Mouse (Mus musculus) G1E (cell line): ENCODE results near the gene Dll1.

Experiments
- CTCF ChIP-seq: IDR thresholded peaks from 2 replicates; pipeline ENCODE4 v1.5.1; 2012; ENCODE audit warnings: low read depth, low read length, inconsistent platforms, mixed read lengths
- GATA1 ChIP-seq: IDR thresholded peaks from 2 replicates; pipeline ENCODE4 v1.6.1; 2012; ENCODE audit warnings: borderline replicate concordance, low read length, inconsistent platforms, mixed read lengths
- GATA2 ChIP-seq: IDR thresholded peaks from 2 replicates; pipeline ENCODE4 v1.6.1; 2012; ENCODE audit warnings: low read depth, low read length, inconsistent platforms, borderline replicate concordance
- POLR2AphosphoS5 ChIP-seq: IDR thresholded peaks from 2 replicates; pipeline ENCODE4 v1.6.1; 2012; ENCODE audit warnings: low read depth, low read length, inconsistent platforms; ENCODE audit not compliant: insufficient replicate concordance
- TAL1 ChIP-seq: conservative IDR thresholded peaks from 2 replicates; pipeline ENCODE4 v1.6.1; 2012; ENCODE audit warnings: low read depth, low read length, inconsistent platforms, mixed read lengths

- TF ChIP-seq TAL1 (no peak), GATA1 (no peak), CTCF (no peak), GATA2 (no peak), POLR2AphosphoS5 (no peak)
Measured at GRCm38 (mm10) chr17:15352869-15353610, 23.6 kb downstream of the Dll1 start.
